Comparison of ENCODE assay signal across 21 mouse cellular contexts in genomic region chr1:164406506-164406905, GRCm38 (mm10). TPM values are rescaled to one million over a fixed set of nuclear protein-coding genes. Genes with fewer than 3 reads are reported as not detected.
DNase-seq lines count a peak whose midpoint lies in the region; ATAC-seq and TF ChIP-seq lines count a peak whose summit lies in the region.
"Had no signal": no experiment of that assay in that cellular context is flagged by ENCODE, and none has a peak within 500 bp of the region (broad histone marks: within the 10 kb centered on the region; RNA-seq: fewer than 3 reads in every experiment).

No protein-coding gene starts in this region.

- no peak for TF ChIP-seq CTCF in heart, postnatal 0 days (IDR thresholded peaks at IDR 0.05; ENCODE audit: low read depth)

- ATAC-seq in heart, postnatal 0 days (ENCODE audit: insufficient read depth, low read depth): no peak
- peak; percentile 79 for ATAC-seq in kidney, embryonic 15.5 days (replicated peaks; ENCODE audit: low FRiP score)
- ATAC-seq: CD4-positive, CD25-positive, alpha-beta regulatory T cell, adult 4 months; midbrain, embryonic 15.5 days; Patski had no signal

- peak; percentile 8 for DNase-seq in cerebellum, adult 11-12 months
- DNase-seq in cerebellum, postnatal 4 days (ENCODE audit: low spot score in 2 of 2): no peak
- DNase-seq in heart, postnatal 0 days (ENCODE audit: low spot score): no peak
- no peak for DNase-seq in heart, adult 8-10 months (ENCODE audit: low spot score)
- DNase-seq in kidney, adult 11 months: no peak
- DNase-seq in kidney, postnatal 36 days: peak; percentile 46 to 53
- DNase-seq in natural killer cell, adult 2 months (ENCODE audit: low spot score in 2 of 2): no peak
- DNase-seq: adrenal gland, postnatal 25 days; gastrocnemius, postnatal 25 days; heart, postnatal 14 days; lung, adult 18-20 months; lung, postnatal 14 days had no signal

- 67% methylated on average over 5 of the region's 5 CpGs for WGBS in heart, postnatal 0 days
- 45% methylated on average over 5 of the region's 5 CpGs for WGBS in kidney, embryonic 15.5 days

- H3K9ac ChIP-seq in heart, postnatal 0 days (replicated peaks; ENCODE audit: low read depth, low read length): no peak overlapping the region
- H3K9ac ChIP-seq in kidney, embryonic 15.5 days: no peak overlapping the region
- H3K9ac ChIP-seq: forebrain, embryonic 12.5 days; midbrain, embryonic 15.5 days; neural tube, embryonic 15.5 days had no signal

- peaks cover 17% of the 10 kb centered on the region for H3K4me1 ChIP-seq in heart, postnatal 0 days (ENCODE audit: control insufficient read depth, insufficient read depth)
- peaks cover 17% of the 10 kb centered on the region for H3K4me1 ChIP-seq in kidney, embryonic 15.5 days
- H3K4me1 ChIP-seq: midbrain, embryonic 15.5 days had no signal

- H3K27me3 ChIP-seq in heart, postnatal 0 days (ENCODE audit: control insufficient read depth, insufficient read depth, low read length): no peaks in the 10 kb centered on the region
- H3K27me3 ChIP-seq in kidney, embryonic 15.5 days: no peaks in the 10 kb centered on the region
- H3K27me3 ChIP-seq: forebrain, embryonic 12.5 days; midbrain, embryonic 15.5 days; neural tube, embryonic 15.5 days; Patski had no signal

- no peak overlapping the region for H3K4me3 ChIP-seq in heart, postnatal 0 days (ENCODE audit: low read depth, low read length)
- H3K4me3 ChIP-seq in kidney, embryonic 15.5 days (replicated peaks): no peak overlapping the region
- H3K4me3 ChIP-seq: forebrain, embryonic 12.5 days; heart, embryonic 10.5 days; midbrain, embryonic 15.5 days; myocyte; neural tube, embryonic 15.5 days had no signal

- H3K36me3 ChIP-seq in heart, postnatal 0 days (replicated peaks; ENCODE audit: control insufficient read depth, insufficient read depth, low read length): 0 out of 2 replicates have a peak, but pooled peaks cover 2% of the 10 kb centered on the region
- peaks cover 24% of the 10 kb centered on the region for H3K36me3 ChIP-seq in kidney, embryonic 15.5 days
- H3K36me3 ChIP-seq: midbrain, embryonic 15.5 days had no signal

- H3K4me2 ChIP-seq in heart, postnatal 0 days (ENCODE audit: low read depth, low read length): no peak overlapping the region
- no peak overlapping the region for H3K4me2 ChIP-seq in kidney, embryonic 15.5 days
- H3K4me2 ChIP-seq: forebrain, embryonic 12.5 days; liver, embryonic 11.5 days; midbrain, embryonic 15.5 days; neural tube, embryonic 15.5 days had no signal

- H3K27ac ChIP-seq in heart, postnatal 0 days (ENCODE audit: low read depth): peak overlapping the region; percentile 93
- H3K27ac ChIP-seq in kidney, embryonic 15.5 days: peak overlapping the region; percentile 64
- H3K27ac ChIP-seq: forebrain, embryonic 12.5 days; midbrain, embryonic 15.5 days; neural tube, embryonic 15.5 days had no signal

- H3K9me3 ChIP-seq in heart, postnatal 0 days (replicated peaks; ENCODE audit: control insufficient read depth, low read length): peaks cover 6% of the 10 kb centered on the region
- peaks cover 2% of the 10 kb centered on the region; the same call in 1 of the 2 replicates for H3K9me3 ChIP-seq in kidney, embryonic 15.5 days (replicated peaks)
- H3K9me3 ChIP-seq: heart, embryonic 10.5 days; midbrain, embryonic 15.5 days; neural tube, embryonic 15.5 days had no signal

- no peak for TF ChIP-seq EP300 in heart, postnatal 0 days (IDR thresholded peaks at IDR 0.05; ENCODE audit: low read depth)

RNA-seq across cellular contexts. Expression of gene Atp1b1, which starts 51.6 kb away (rescaled TPM):
- total RNA-seq in heart, postnatal 0 days (2014; rRNA removed; ENCODE audit: low replicate concordance): 149 and 175 TPM in 2 replicates
- polyA plus RNA-seq in heart, postnatal 0 days (2015; fragmentation: Nextera tagmentation; extraction: Ambion mirVana): 308 TPM in 2 replicates
- 100 to 1,000 TPM; 315 to 378 (median 343) TPM for total RNA-seq in heart, adult 8-10 months (2022)
- polyA plus RNA-seq in kidney, embryonic 15.5 days (2015; fragmentation: Nextera tagmentation; extraction: Ambion mirVana): 163 and 179 TPM in 2 replicates

Comparison
In these comparisons a context has a peak if more than half of its experiments do, and no peak if none do; other contexts are left out.
1. DNase-seq: peak in cerebellum, adult 11-12 months (single experiment) and kidney, postnatal 36 days (2 of 2); none in cerebellum, postnatal 4 days (0 of 2), heart, postnatal 0 days (single experiment), heart, adult 8-10 months (single experiment), kidney, adult 11 months (single experiment) and natural killer cell, adult 2 months (0 of 2).